Mouse (Mus musculus) C2C12 (cell line): ENCODE measurements around the gene Sugp2. TPM values are rescaled to one million over a fixed set of nuclear protein-coding genes. Genes with fewer than 3 reads are reported as not detected.

Source experiments
- H3K27me3 ChIP-seq: one replicate; pipeline ENCODE4 v1.6.1; 2011; ENCODE audit not compliant: control insufficient read depth, insufficient read depth, insufficient read length
- H3K36me3 ChIP-seq: one replicate; pipeline ENCODE4 v1.6.1; 2011; ENCODE audit not compliant: control insufficient read depth, insufficient read depth
- H3K4me3 ChIP-seq: one replicate; pipeline ENCODE4 v1.5.1; 2011; ENCODE audit warnings: mild to moderate bottlenecking, control low read depth; ENCODE audit not compliant: poor library complexity, insufficient read depth, severe bottlenecking
- H3K79me2 ChIP-seq: one replicate; pipeline ENCODE4 v1.6.1; 2011; ENCODE audit not compliant: control insufficient read depth, insufficient read depth
- H3K79me3 ChIP-seq: one replicate; pipeline ENCODE4 v1.6.1; 2011; ENCODE audit warnings: low read depth, control low read depth
- H3ac ChIP-seq: one replicate; pipeline ENCODE3; 2011; ENCODE audit warnings: low read depth; ENCODE audit not compliant: control insufficient read depth, insufficient read length
- CEBPB ChIP-seq: IDR thresholded peaks from one replicate; pipeline ENCODE4 v1.6.1; 2011; ENCODE audit warnings: low read depth, mild to moderate bottlenecking, control low read depth, moderate library complexity
- CTCF ChIP-seq: IDR thresholded peaks from one replicate; pipeline ENCODE4 v1.5.1; 2011; ENCODE audit not compliant: control insufficient read depth, insufficient read depth, insufficient read length
- FOSL1 ChIP-seq: IDR thresholded peaks from one replicate; pipeline ENCODE4 v1.8.0; 2011; ENCODE audit warnings: mild to moderate bottlenecking, low read length; ENCODE audit not compliant: poor library complexity, insufficient read depth, severe bottlenecking
- MAX ChIP-seq: IDR thresholded peaks from one replicate; pipeline ENCODE4 v1.6.1; 2011; ENCODE audit warnings: mild to moderate bottlenecking, control low read depth
- MYOD1 ChIP-seq: IDR thresholded peaks from one replicate; pipeline ENCODE4 v1.6.1; 2011; ENCODE audit warnings: low read depth; ENCODE audit not compliant: control insufficient read depth, insufficient read length
- MYOG ChIP-seq: IDR thresholded peaks from one replicate; pipeline ENCODE4 v1.6.1; 2011; ENCODE audit not compliant: control insufficient read depth, insufficient read length; ENCODE audit errors: extremely low read depth
- USF1 ChIP-seq: IDR thresholded peaks from one replicate; pipeline ENCODE4 v1.6.1; 2011; ENCODE audit warnings: low read depth, mild to moderate bottlenecking, control low read depth, moderate library complexity
- polyA plus RNA-seq: library from polyadenylated mRNA; unstranded; fragments of >200 nt; fragmentation: generic; extraction: Trizol; gene quantifications from one replicate; pipeline ENCODE4 v1.2.1, GENCODE M21; 2012; ENCODE audit warnings: missing spikeins

Sugp2 gene
- polyA plus RNA-seq, 1 experiment, result 7.8 TPM

- TF ChIP-seq USF1 (no peak), MAX (no peak), CEBPB (no peak), CTCF (peak; percentile 59), MYOD1 (no peak), MYOG (no peak)
- peaks cover 34% of the 10 kb centered on the region for H3K36me3 ChIP-seq
- H3K4me3 ChIP-seq, result no peak overlapping the region
- H3K79me2 ChIP-seq, result no peaks in the 10 kb centered on the region
- no peak overlapping the region for H3ac ChIP-seq
- H3K27me3 ChIP-seq, result no peaks in the 10 kb centered on the region
- no peaks in the 10 kb centered on the region for H3K79me3 ChIP-seq
Observed at GRCm38 (mm10) chr8:70223341-70223740, 10.7 kb upstream of the Sugp2 start.

- no peaks in the 10 kb centered on the region for H3K79me3 ChIP-seq
- no peaks in the 10 kb centered on the region for H3K27me3 ChIP-seq
- H3K4me3 ChIP-seq, result no peak overlapping the region
- TF ChIP-seq MAX (no peak), USF1 (no peak), MYOD1 (no peak), CEBPB (no peak), FOSL1 (no peak), MYOG (no peak), CTCF (no peak)
- peaks cover 58% of the 10 kb centered on the region for H3K36me3 ChIP-seq
- no peak overlapping the region for H3ac ChIP-seq
- peaks cover 13% of the 10 kb centered on the region for H3K79me2 ChIP-seq
Observed at GRCm38 (mm10) chr8:70227997-70228396, 6.0 kb upstream of the Sugp2 start.

GRCm38 (mm10) chr8:70230837-70231236 is 3.2 kb upstream of the Sugp2 start:
- no peak overlapping the region for H3K4me3 ChIP-seq
- H3K79me2 ChIP-seq, result peaks cover 29% of the 10 kb centered on the region
- H3K27me3 ChIP-seq, result no peaks in the 10 kb centered on the region
- H3K36me3 ChIP-seq, result peaks cover 40% of the 10 kb centered on the region
- TF ChIP-seq CTCF, result no peak
- no peak for TF ChIP-seq FOSL1
- TF ChIP-seq USF1, result no peak
- H3K79me3 ChIP-seq, result no peaks in the 10 kb centered on the region
- no peak overlapping the region for H3ac ChIP-seq

GRCm38 (mm10) chr8:70233606-70234005 is 420 bp upstream of the Sugp2 start:
- Histone ChIP-seq H3K79me2 (peaks cover 32% of the 10 kb centered on the region), H3K79me3 (no peaks in the 10 kb centered on the region), H3K27me3 (no peaks in the 10 kb centered on the region), H3K36me3 (peaks cover 33% of the 10 kb centered on the region), H3K4me3 (peak overlapping the region; percentile 63), H3ac (peak overlapping the region; percentile 83)
- TF ChIP-seq FOSL1, result no peak
- TF ChIP-seq MYOD1, result peak; percentile 5

- no peaks in the 10 kb centered on the region for H3K79me3 ChIP-seq
- peak overlapping the region; percentile 63 for H3ac ChIP-seq
- peaks cover 32% of the 10 kb centered on the region for H3K79me2 ChIP-seq
- H3K27me3 ChIP-seq, result no peaks in the 10 kb centered on the region
- H3K4me3 ChIP-seq, result peak overlapping the region; percentile 49
- peaks cover 23% of the 10 kb centered on the region for H3K36me3 ChIP-seq
- TF ChIP-seq MAX, result no peak
- TF ChIP-seq CTCF, result no peak
- no peak for TF ChIP-seq MYOD1
- no peak for TF ChIP-seq MYOG
- TF ChIP-seq USF1, result no peak
- TF ChIP-seq CEBPB, result no peak
- no peak for TF ChIP-seq FOSL1
Observed at GRCm38 (mm10) chr8:70234781-70235128, 729 bp downstream of the Sugp2 start.

- Histone ChIP-seq H3K79me3 (no peaks in the 10 kb centered on the region), H3K27me3 (no peaks in the 10 kb centered on the region), H3K36me3 (peaks cover 16% of the 10 kb centered on the region), H3K79me2 (peaks cover 20% of the 10 kb centered on the region), H3K4me3 (no peak overlapping the region), H3ac (no peak overlapping the region)
- TF ChIP-seq FOSL1 (no peak), MYOG (no peak), CEBPB (no peak), MYOD1 (no peak), MAX (no peak), USF1 (no peak), CTCF (no peak)
Observed at GRCm38 (mm10) chr8:70237842-70238241, 3.8 kb downstream of the Sugp2 start.
